Mouse (Mus musculus) neural tube, embryonic 15.5 days (tissue): Measurements from ENCODE around the gene Uqcc3. TPM values are rescaled to one million over a fixed set of nuclear protein-coding genes. Genes with fewer than 3 reads are reported as not detected.

Experiments
- microRNA-seq: library from miRNA; unstranded; fragments of <30 nt; microRNA quantifications from one replicate; pipeline ENCODE4, GENCODE M21; 2017
- polyA plus RNA-seq: library from polyadenylated mRNA; unstranded; fragments of >200 nt; fragmentation: Nextera tagmentation; extraction: Ambion mirVana; gene quantifications from 2 replicates; pipeline ENCODE4 v1.2.1, GENCODE M21; 2015

Gene Uqcc3
- polyA plus RNA-seq, 1 experiment from 2014 or later = 62.6 TPM

Small RNA genes lying within 50 kb of the gene (microRNA-seq; reads per million reads assigned to microRNA genes)
- not detected for gene Mir5136

Other genes starting within 250 kb of the Uqcc3 start
- 0.35 and 0.70 TPM in 2 replicates for gene Chrm1, start 217.1 kb downstream of the Uqcc3 start, polyA plus RNA-seq
- 158 and 159 TPM in 2 replicates for gene Slc3a2, start 157.6 kb downstream of the Uqcc3 start, polyA plus RNA-seq
- gene Wdr74, start 145.1 kb downstream of the Uqcc3 start, polyA plus RNA-seq = 91.0 and 95.2 TPM in 2 replicates
- 1.5 and 2.2 TPM in 2 replicates for gene 1700092M07Rik, start 140.2 kb downstream of the Uqcc3 start, polyA plus RNA-seq
- gene Stx5a, start 139.5 kb downstream of the Uqcc3 start, polyA plus RNA-seq = 124 and 127 TPM in 2 replicates
- gene Nxf1, start 123.8 kb downstream of the Uqcc3 start, polyA plus RNA-seq = 127 and 140 TPM in 2 replicates
- gene Tmem223, start 109.9 kb downstream of the Uqcc3 start, polyA plus RNA-seq = 218 and 235 TPM in 2 replicates
- gene Tmem179b, start 106.5 kb downstream of the Uqcc3 start, polyA plus RNA-seq = 28.2 and 46.3 TPM in 2 replicates
- 28.5 and 29.4 TPM in 2 replicates for gene Taf6l, start 94.5 kb downstream of the Uqcc3 start, polyA plus RNA-seq
- 143 and 147 TPM in 2 replicates for gene Polr2g, start 82.3 kb downstream of the Uqcc3 start, polyA plus RNA-seq
- gene Zbtb3, start 78.4 kb downstream of the Uqcc3 start, polyA plus RNA-seq = 6.5 TPM in 2 replicates
- 54.2 and 57.3 TPM in 2 replicates for gene Ttc9c, start 61.6 kb downstream of the Uqcc3 start, polyA plus RNA-seq
- 5.1 and 5.9 TPM in 2 replicates for gene Hnrnpul2, start 60.9 kb downstream of the Uqcc3 start, polyA plus RNA-seq
- not detected in 2 replicates for gene AC129217.1, start 51.1 kb downstream of the Uqcc3 start, polyA plus RNA-seq
- gene Bscl2, start 43.5 kb downstream of the Uqcc3 start, polyA plus RNA-seq = 107 and 110 TPM in 2 replicates
- 414 and 512 TPM in 2 replicates for gene Gng3, start 41.7 kb downstream of the Uqcc3 start, polyA plus RNA-seq
- gene Lrrn4cl, start 30.2 kb downstream of the Uqcc3 start, polyA plus RNA-seq = 1.1 and 1.4 TPM in 2 replicates
- 138 and 156 TPM in 2 replicates for gene Ubxn1, start 9.4 kb downstream of the Uqcc3 start, polyA plus RNA-seq
- gene Lbhd1, start 2.8 kb upstream of the Uqcc3 start, polyA plus RNA-seq = 44.5 and 47.3 TPM in 2 replicates
- not detected in 2 replicates for gene Gm49403, start 3.0 kb upstream of the Uqcc3 start, polyA plus RNA-seq
- 40.1 and 48.2 TPM in 2 replicates for gene 1810009A15Rik, start 7.9 kb upstream of the Uqcc3 start, polyA plus RNA-seq
- gene Gm49416, start 8.0 kb upstream of the Uqcc3 start, polyA plus RNA-seq = 0.27 and 0.45 TPM in 2 replicates
- 31.0 and 35.4 TPM in 2 replicates for gene Ints5, start 12.1 kb upstream of the Uqcc3 start, polyA plus RNA-seq
- 75.4 and 82.2 TPM in 2 replicates for gene Ganab, start 17.1 kb upstream of the Uqcc3 start, polyA plus RNA-seq
- gene B3gat3, start 39.5 kb upstream of the Uqcc3 start, polyA plus RNA-seq = 80.4 and 89.1 TPM in 2 replicates
- 3.0 and 3.2 TPM in 2 replicates for gene Rom1, start 48.4 kb upstream of the Uqcc3 start, polyA plus RNA-seq
- 13.9 and 17.1 TPM in 2 replicates for gene Eml3, start 48.6 kb upstream of the Uqcc3 start, polyA plus RNA-seq
- 94.8 and 117 TPM in 2 replicates for gene Mta2, start 61.0 kb upstream of the Uqcc3 start, polyA plus RNA-seq
- gene Tut1, start 72.9 kb upstream of the Uqcc3 start, polyA plus RNA-seq = 25.4 and 26.0 TPM in 2 replicates
- gene Eef1g, start 86.1 kb upstream of the Uqcc3 start, polyA plus RNA-seq = 291 and 348 TPM in 2 replicates
- 4.4 and 8.0 TPM in 2 replicates for gene Ahnak, start 108.4 kb upstream of the Uqcc3 start, polyA plus RNA-seq
- gene Scgb1a1, start 207.0 kb upstream of the Uqcc3 start, polyA plus RNA-seq = not detected in 2 replicates